Mouse (Mus musculus) heart, embryonic 11.5 days (tissue): ENCODE results near the gene Gpc1. TPM values are rescaled to one million over a fixed set of nuclear protein-coding genes. Genes with fewer than 3 reads are reported as not detected.

Source experiments
- ATAC-seq: fragments of 200-750 bp; cut with Nextera tagmentation; replicated peaks from 2 replicates; pipeline ENCODE4 v1.8.0; 2017; ENCODE audit warnings: moderate library complexity; ENCODE audit not compliant: insufficient number of reproducible peaks, low FRiP score, low TSS enrichment
- H3K27ac ChIP-seq: fragments of 300-500 bp; sonication (generic); 2 replicates; pipeline ENCODE4 v1.5.1; 2014; ENCODE audit warnings: mild to moderate bottlenecking, low read depth, low read length
- H3K27me3 ChIP-seq: fragments of 300-500 bp; sonication (generic); 2 replicates; pipeline ENCODE4 v1.6.1; 2014; ENCODE audit warnings: mild to moderate bottlenecking, low read length, mixed read lengths; ENCODE audit not compliant: control insufficient read depth, insufficient read depth
- H3K36me3 ChIP-seq: fragments of 300-500 bp; sonication (generic); 2 replicates; pipeline ENCODE4 v1.6.1; 2014; ENCODE audit warnings: mild to moderate bottlenecking, low read length, moderate library complexity, mixed read lengths; ENCODE audit not compliant: control insufficient read depth, insufficient read depth
- H3K4me1 ChIP-seq: fragments of 300-500 bp; sonication (generic); 2 replicates; pipeline ENCODE4 v1.6.1; 2014; ENCODE audit warnings: low read length; ENCODE audit not compliant: control insufficient read depth, insufficient read depth
- H3K4me2 ChIP-seq: fragments of 300-500 bp; sonication (generic); 2 replicates; pipeline ENCODE4 v1.6.1; 2014; ENCODE audit warnings: mild to moderate bottlenecking, moderate library complexity
- H3K4me3 ChIP-seq: fragments of 300-500 bp; sonication (generic); 2 replicates; pipeline ENCODE4 v1.5.1; 2014; ENCODE audit warnings: low read depth, low read length
- H3K9ac ChIP-seq: fragments of 300-500 bp; sonication (generic); 2 replicates; pipeline ENCODE4 v1.6.1; 2014; ENCODE audit warnings: mild to moderate bottlenecking, low read depth, low read length, moderate library complexity
- H3K9me3 ChIP-seq: fragments of 300-500 bp; sonication (generic); replicated peaks from 2 replicates; pipeline ENCODE4 v1.6.1; 2016; ENCODE audit warnings: low read length; ENCODE audit not compliant: control insufficient read depth
- WGBS: fragments of 180-500 bp; shearing (Covaris S2); extraction: QIAGEN DNeasy Blood & Tissue Kit; methylation state at CpG from one replicate; pipeline ENCODE4 v1.1.7; 2014; ENCODE audit not compliant: insufficient replicate concordance; 5-methylcytosine and 5-hydroxymethylcytosine counted together
- polyA plus RNA-seq: library from polyadenylated mRNA; unstranded; fragments of >200 nt; fragmentation: Nextera tagmentation; extraction: Ambion mirVana; gene quantifications from 2 replicates; pipeline ENCODE4 v1.2.1, GENCODE M21; 2014

Gene Gpc1
- polyA plus RNA-seq, 1 experiment from 2014 or later, result 25.9 TPM

GRCm38 (mm10) chr1:92879266-92879665 is 47.8 kb downstream of the Gpc1 start:
- Histone ChIP-seq H3K27ac (no peak overlapping the region), H3K4me1 (no peaks in the 10 kb centered on the region; the same call in 1 of the 2 replicates), H3K27me3 (peaks cover 14% of the 10 kb centered on the region; the same call in 1 of the 2 replicates), H3K36me3 (no peaks in the 10 kb centered on the region), H3K4me2 (no peak overlapping the region), H3K9ac (no peak overlapping the region), H3K4me3 (no peak overlapping the region), H3K9me3 (no peaks in the 10 kb centered on the region)
- ATAC-seq, result no peak
- WGBS, result 80% methylated on average over 12 of the region's 12 CpGs

- ATAC-seq, result no peak
- H3K4me1 ChIP-seq, result no peaks in the 10 kb centered on the region; the same call in 1 of the 2 replicates
- no peaks in the 10 kb centered on the region for H3K9me3 ChIP-seq
- no peak overlapping the region for H3K4me2 ChIP-seq
- H3K27me3 ChIP-seq, result peaks cover 14% of the 10 kb centered on the region; the same call in 1 of the 2 replicates
- H3K9ac ChIP-seq, result no peak overlapping the region
- no peaks in the 10 kb centered on the region for H3K36me3 ChIP-seq
- H3K27ac ChIP-seq, result no peak overlapping the region
- no peak overlapping the region for H3K4me3 ChIP-seq
- WGBS, result 81% methylated on average over 5 of the region's 5 CpGs
Observed at GRCm38 (mm10) chr1:92880101-92880500, 48.7 kb downstream of the Gpc1 start.

GRCm38 (mm10) chr1:92881982-92882381 is 50.5 kb downstream of the Gpc1 start:
- no peak overlapping the region for H3K9ac ChIP-seq
- no peak overlapping the region for H3K4me2 ChIP-seq
- H3K27ac ChIP-seq, result no peak overlapping the region
- H3K27me3 ChIP-seq, result peaks cover 10% of the 10 kb centered on the region; the same call in 1 of the 2 replicates
- ATAC-seq, result no peak
- no peaks in the 10 kb centered on the region for H3K36me3 ChIP-seq
- H3K4me1 ChIP-seq, result no peaks in the 10 kb centered on the region; the same call in 1 of the 2 replicates
- WGBS, result 83% methylated on average over 6 of the region's 6 CpGs
- H3K9me3 ChIP-seq, result no peaks in the 10 kb centered on the region
- H3K4me3 ChIP-seq, result no peak overlapping the region

GRCm38 (mm10) chr1:92888901-92889655 is 57.6 kb downstream of the Gpc1 start:
- Histone ChIP-seq H3K4me1 (no peaks in the 10 kb centered on the region), H3K9me3 (no peaks in the 10 kb centered on the region), H3K27ac (no peak overlapping the region), H3K9ac (no peak overlapping the region), H3K36me3 (no peaks in the 10 kb centered on the region), H3K27me3 (0 out of 2 replicates have a peak, but pooled peaks cover 2% of the 10 kb centered on the region), H3K4me2 (no peak overlapping the region), H3K4me3 (no peak overlapping the region)
- ATAC-seq, result no peak
- 66% methylated on average over 7 of the region's 7 CpGs for WGBS

- ATAC-seq, result no peak
- no peaks in the 10 kb centered on the region for H3K4me1 ChIP-seq
- no peak overlapping the region for H3K4me3 ChIP-seq
- H3K27ac ChIP-seq, result no peak overlapping the region
- no peaks in the 10 kb centered on the region for H3K9me3 ChIP-seq
- no peaks in the 10 kb centered on the region for H3K36me3 ChIP-seq
- H3K9ac ChIP-seq, result no peak overlapping the region
- no peak overlapping the region for H3K4me2 ChIP-seq
- 0 out of 2 replicates have a peak, but pooled peaks cover 2% of the 10 kb centered on the region for H3K27me3 ChIP-seq
- 68% methylated on average over 3 of the region's 3 CpGs for WGBS
Observed at GRCm38 (mm10) chr1:92892791-92893190, 61.3 kb downstream of the Gpc1 start.

GRCm38 (mm10) chr1:92893896-92894295 is 62.5 kb downstream of the Gpc1 start:
- 67% methylated on average over 3 of the region's 3 CpGs for WGBS
- Histone ChIP-seq H3K36me3 (no peaks in the 10 kb centered on the region), H3K4me3 (no peak overlapping the region), H3K9ac (no peak overlapping the region), H3K4me2 (no peak overlapping the region), H3K27ac (no peak overlapping the region), H3K9me3 (no peaks in the 10 kb centered on the region), H3K27me3 (no peaks in the 10 kb centered on the region), H3K4me1 (no peaks in the 10 kb centered on the region)
- ATAC-seq, result no peak

GRCm38 (mm10) chr1:92895089-92895488 is 63.6 kb downstream of the Gpc1 start:
- no peak for ATAC-seq
- no peaks in the 10 kb centered on the region for H3K9me3 ChIP-seq
- no peaks in the 10 kb centered on the region for H3K36me3 ChIP-seq
- H3K27me3 ChIP-seq, result peaks cover 7% of the 10 kb centered on the region
- H3K4me1 ChIP-seq, result no peaks in the 10 kb centered on the region
- no peak overlapping the region for H3K4me2 ChIP-seq
- H3K27ac ChIP-seq, result no peak overlapping the region
- H3K9ac ChIP-seq, result no peak overlapping the region
- WGBS, result 8% methylated on average over 3 of the region's 3 CpGs
- no peak overlapping the region for H3K4me3 ChIP-seq

GRCm38 (mm10) chr1:92902786-92903185 is 71.3 kb downstream of the Gpc1 start, which contains the start of gene Ankmy1:
TSS of gene Ankmy1 (minus strand) at chr1:92902906.
- peaks cover 8% of the 10 kb centered on the region for H3K27me3 ChIP-seq
- WGBS, result 1% methylated on average over 15 of the region's 15 CpGs
- H3K4me1 ChIP-seq, result peaks cover 8% of the 10 kb centered on the region
- no peak for ATAC-seq
- H3K9ac ChIP-seq, result 0 out of 2 replicates have a peak within 1 kb of the TSS, but pooled peaks have one; percentile 10
- H3K27ac ChIP-seq, result no peak within 1 kb of the TSS
- H3K36me3 ChIP-seq, result no peaks in the 10 kb centered on the region
- H3K4me2 ChIP-seq, result peak within 1 kb of the TSS; percentile 31
- H3K4me3 ChIP-seq, result peak within 1 kb of the TSS; percentile 23
- H3K9me3 ChIP-seq, result no peaks in the 10 kb centered on the region

- Histone ChIP-seq H3K4me1 (peaks cover 11% of the 10 kb centered on the region), H3K4me3 (no peak overlapping the region), H3K4me2 (no peak overlapping the region), H3K27me3 (peaks cover 8% of the 10 kb centered on the region), H3K36me3 (no peaks in the 10 kb centered on the region), H3K9ac (no peak overlapping the region), H3K27ac (no peak overlapping the region), H3K9me3 (no peaks in the 10 kb centered on the region)
- ATAC-seq, result no peak
- WGBS, result 65% methylated on average over 4 of the region's 4 CpGs
Observed at GRCm38 (mm10) chr1:92903627-92904026, 72.2 kb downstream of the Gpc1 start.
